Mouse (Mus musculus): ENCODE data around the gene Dhrs3. TPM values are rescaled to one million over a fixed set of nuclear protein-coding genes. Genes with fewer than 3 reads are reported as not detected.

Gene Dhrs3
- total RNA-seq, 2 experiments from 2014 or later, result 49.2 to 51.4 TPM

GRCm38 (mm10) chr4:144896321-144896720 is 3.7 kb downstream of the Dhrs3 start:
- DNase-seq (ENCODE audit: low spot score in 2 of 2), result peak in 1 of 2 experiments; percentile 37

GRCm38 (mm10) chr4:144898036-144898649 is 5.5 kb downstream of the Dhrs3 start:
- DNase-seq (ENCODE audit: low spot score in 2 of 2), result no peak

DNA sequence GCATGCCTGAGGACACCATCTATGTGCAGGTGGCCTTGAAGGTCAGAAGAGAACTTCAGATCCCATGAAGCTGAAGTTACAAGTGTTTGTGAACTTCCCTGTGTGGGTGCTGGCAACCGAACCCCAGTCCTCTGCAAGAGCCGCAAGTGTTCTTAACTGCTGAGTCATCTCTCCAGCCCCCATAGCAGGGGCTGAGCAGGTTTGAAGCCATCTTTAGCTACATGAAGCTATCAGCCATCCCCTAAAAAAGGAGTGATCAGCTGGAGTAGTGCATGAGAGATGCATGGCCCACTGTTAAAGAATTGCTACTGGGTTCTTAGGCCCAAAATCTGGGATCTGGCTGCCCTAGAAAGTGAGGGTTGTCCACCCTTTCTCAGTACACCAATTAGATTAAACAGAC is 6.1 kb downstream of the Dhrs3 start:
- DNase-seq (ENCODE audit: low spot score in 2 of 2), result no peak

DNA sequence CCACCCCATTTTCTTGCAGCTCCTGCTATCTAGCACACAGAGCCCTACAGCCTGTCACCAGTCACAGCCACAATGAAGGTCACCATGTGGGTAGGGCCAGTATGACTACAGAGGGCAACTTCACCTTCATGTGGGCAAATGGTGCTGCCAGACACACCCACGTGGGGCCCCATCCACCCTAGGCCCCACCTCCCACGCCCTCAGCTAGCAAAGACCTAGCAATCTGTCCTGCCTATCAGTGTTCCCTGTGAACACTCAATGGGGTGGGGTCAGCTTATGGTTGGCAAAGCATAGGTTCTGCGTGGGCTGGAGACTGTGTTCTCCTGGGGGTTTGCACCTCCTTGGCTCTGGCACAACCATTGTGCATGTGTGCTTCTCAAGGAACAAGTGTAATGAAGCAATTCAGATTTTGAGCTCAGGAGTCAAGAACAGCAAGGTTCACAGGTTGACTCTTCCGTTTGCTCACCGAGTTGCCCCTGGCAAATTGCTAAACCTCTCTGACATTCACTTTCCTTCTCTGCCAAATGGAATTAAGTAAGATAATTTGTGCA is 9.0 kb downstream of the Dhrs3 start:
- no peak for DNase-seq (ENCODE audit: low spot score in 2 of 2)

- DNase-seq (ENCODE audit: low spot score in 2 of 2), result no peak
Observed at GRCm38 (mm10) chr4:144903088-144903487, 10.5 kb downstream of the Dhrs3 start.

- DNase-seq (ENCODE audit: low spot score in 2 of 2), result no peak
Observed at GRCm38 (mm10) chr4:144903932-144904331, 11.3 kb downstream of the Dhrs3 start.

GRCm38 (mm10) chr4:144905128-144905527 is 12.5 kb downstream of the Dhrs3 start:
- DNase-seq (ENCODE audit: low spot score in 2 of 2), result no peak

DNA sequence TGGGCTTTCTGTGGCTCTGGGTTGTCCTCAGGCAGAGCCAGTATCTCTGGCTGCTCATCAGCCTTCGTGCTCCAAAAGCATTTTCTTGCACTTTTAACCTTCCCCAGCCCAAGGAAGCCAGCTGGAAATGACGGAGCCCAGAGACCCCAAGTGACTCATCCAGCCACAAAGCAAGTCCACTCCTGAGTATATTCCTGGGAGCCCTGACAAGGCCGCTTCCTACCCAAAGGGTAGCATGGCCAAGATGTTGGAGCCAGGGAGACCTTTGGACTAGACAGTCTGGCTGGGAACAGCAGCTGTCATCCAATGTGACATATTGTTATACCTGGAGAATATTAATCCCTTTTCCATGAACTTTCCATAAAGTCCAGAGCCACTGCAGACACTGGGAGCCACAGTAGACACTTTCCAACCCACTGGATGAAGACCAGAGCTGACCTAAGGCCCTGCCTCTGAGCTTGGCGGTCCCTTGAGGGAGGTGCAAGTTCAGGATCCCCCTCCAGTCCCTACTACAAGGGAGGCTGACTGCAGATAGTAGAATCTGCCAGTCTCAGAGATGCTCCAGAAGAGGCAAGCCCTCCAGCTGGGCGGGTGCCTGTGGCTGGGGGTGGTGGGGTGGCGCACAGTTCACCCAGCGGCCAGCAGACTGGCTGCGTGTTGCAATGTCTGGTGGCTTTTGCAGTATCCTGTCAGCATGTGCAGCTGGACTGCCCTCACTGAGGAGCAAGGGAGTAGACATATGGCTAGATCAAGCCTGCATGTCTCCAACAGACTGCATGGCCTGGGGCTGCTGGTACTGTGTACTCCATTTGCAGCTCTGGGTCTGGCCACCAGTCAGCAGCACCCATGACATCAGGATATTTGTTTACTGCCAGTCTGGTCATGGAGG is 13.6 kb downstream of the Dhrs3 start:
- peak; percentile 29 to 61 for DNase-seq (ENCODE audit: low spot score in 2 of 2)

- DNase-seq (ENCODE audit: low spot score in 2 of 2), result no peak
Observed at GRCm38 (mm10) chr4:144906978-144907703, 14.5 kb downstream of the Dhrs3 start.

DNA sequence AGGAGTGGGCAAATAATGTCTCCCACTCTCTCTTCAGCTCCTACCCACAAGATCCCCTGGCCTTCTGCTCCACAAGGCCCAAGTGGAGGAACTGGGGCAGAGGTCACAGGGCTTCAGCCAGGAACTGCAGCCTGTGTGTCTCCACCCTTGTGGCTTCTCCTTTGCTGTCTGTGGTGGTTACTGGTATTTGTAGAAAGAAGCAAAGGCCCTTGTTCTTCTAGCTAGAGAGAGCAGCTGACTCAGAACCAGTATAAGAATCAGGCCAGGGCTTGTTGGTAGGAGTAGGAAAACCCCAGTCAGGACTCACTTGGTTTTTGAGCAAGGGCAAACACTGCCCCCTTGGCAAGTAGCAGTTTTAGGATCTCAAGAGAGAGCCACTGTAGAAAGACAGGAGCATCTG is 16.2 kb downstream of the Dhrs3 start:
- no peak for DNase-seq (ENCODE audit: low spot score in 2 of 2)

- DNase-seq (ENCODE audit: low spot score in 2 of 2), result no peak
Observed at GRCm38 (mm10) chr4:144910281-144910680, 17.7 kb downstream of the Dhrs3 start.

DNA sequence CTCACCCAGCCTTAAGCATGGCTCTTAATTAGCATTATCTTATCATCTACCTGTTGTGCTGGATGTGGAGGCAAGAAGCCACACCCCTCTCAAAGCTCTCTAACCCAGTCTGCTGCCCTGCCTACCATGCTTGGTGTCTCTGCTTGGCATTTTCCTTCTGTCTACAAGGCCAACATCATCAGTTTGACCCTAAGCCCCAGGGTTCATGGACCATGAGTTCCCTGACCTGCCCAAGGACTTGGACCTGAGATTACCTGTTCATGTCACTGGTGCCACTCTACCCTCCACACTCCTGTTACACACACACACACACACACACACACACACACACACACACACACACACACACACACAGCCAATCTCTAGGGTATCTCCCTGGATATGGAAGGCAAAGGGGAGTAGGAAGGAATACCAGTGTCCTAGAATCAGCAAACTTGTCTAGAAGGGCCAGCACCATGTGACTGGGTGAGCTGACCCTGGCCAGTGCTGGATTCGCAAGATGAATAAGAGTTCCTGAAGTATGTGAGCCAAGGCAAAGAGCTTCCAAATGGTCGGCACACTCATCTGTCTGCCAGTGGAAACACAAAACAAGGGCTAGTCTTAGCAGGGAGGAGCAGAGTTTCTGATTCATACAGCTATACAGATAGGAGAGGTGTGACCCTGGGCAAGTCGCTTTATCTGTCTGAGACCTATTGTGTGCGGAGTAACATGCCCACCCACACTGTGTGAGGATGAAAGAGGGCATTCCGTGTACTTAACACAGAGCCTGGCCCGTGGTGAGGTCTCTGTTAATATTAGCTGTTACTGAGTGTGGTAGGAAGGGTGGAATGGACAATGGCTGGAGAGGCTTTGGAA is 20.9 kb downstream of the Dhrs3 start:
- DNase-seq (ENCODE audit: low spot score in 2 of 2), result no peak

DNA sequence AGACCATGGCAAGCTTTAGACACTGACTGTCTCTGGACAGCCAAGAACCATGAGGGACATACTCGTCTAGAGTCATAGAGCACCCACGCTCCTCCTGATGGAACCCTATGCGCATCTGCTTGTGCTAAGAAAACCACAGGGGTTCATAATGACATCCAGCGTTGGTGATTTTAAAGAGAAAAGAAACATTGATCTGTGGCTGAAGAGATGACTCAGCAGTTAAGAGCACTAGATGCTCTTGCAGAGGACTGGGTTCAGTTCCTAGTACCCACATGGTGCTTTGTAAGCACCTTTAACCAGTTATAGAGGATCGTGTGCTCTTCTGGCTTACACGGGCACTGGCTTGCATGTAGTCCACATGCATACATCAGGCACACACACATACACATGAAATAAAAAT is 23.9 kb downstream of the Dhrs3 start:
- DNase-seq (ENCODE audit: low spot score in 2 of 2), result no peak

DNA sequence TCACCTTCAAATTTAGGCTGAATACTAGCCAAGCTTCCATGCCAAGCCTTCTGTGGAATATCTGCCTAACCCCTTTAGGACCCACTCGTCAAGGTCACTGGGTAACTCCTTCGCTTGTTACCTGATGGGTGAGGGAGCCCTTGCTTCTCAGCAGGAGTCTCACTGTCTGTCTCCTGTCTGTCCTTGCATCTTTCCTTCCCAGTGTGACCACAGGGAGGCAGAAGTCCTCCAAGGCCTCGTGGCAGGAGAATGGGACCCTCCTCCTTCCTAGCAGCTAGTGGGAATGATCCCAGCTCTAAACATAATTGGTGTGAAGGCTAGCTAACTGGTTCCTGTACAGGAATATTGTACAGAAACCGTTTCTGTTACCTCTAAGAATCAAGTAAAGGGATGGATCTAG is 24.5 kb downstream of the Dhrs3 start:
- DNase-seq (ENCODE audit: low spot score in 2 of 2), result no peak

GRCm38 (mm10) chr4:144918501-144918900 is 25.9 kb downstream of the Dhrs3 start:
- no peak for DNase-seq (ENCODE audit: low spot score in 2 of 2)

- DNase-seq (ENCODE audit: low spot score in 2 of 2), result no peak
Observed at GRCm38 (mm10) chr4:144928693-144929436, 36.2 kb downstream of the Dhrs3 start.

DNA sequence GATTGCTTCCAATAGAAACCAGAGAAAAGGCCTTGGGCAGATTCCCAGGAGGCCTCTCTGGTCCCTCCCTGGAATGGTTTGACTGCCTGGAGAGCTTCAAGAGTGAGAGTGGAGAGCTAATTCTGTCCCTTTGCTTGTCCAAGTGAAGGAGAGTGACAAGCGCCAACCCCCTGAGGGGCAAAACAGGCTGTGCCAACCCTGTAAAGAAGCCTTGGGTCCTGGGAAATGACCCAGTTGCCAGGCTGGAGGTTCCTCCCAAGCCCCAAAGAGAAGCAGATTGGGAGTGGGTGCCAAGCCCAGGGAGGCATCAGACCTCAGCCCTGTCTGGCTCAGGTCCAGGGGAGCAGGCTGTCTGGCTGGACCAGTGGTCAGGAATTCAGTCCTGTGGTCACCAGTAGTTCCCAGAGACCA is 37.2 kb downstream of the Dhrs3 start:
- peak; percentile 38 to 65 for DNase-seq (ENCODE audit: low spot score in 2 of 2)

DNA sequence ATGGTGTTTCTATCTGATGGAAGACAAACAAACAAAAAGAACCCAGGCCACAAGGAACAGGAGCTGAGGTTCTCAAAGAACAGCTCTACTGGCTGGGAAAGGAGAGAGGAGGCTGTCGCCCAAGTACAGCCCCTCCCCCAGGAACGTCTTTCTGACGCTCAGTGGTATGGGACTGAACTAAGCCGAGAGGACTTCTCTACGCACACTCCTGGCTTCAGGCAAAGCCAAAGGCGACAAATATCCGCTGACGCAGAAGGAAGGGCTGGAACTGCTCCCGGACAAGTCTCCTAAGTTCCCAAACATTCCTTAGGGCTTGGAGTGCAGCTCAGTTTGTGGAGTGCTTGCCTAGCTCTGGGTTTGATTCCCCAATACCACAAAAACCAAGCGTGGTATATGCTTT is 37.7 kb downstream of the Dhrs3 start:
- DNase-seq (ENCODE audit: low spot score in 2 of 2), result peak; percentile 45 to 79

GRCm38 (mm10) chr4:144931167-144931566 is 38.5 kb downstream of the Dhrs3 start:
- DNase-seq (ENCODE audit: low spot score in 2 of 2), result no peak

DNA sequence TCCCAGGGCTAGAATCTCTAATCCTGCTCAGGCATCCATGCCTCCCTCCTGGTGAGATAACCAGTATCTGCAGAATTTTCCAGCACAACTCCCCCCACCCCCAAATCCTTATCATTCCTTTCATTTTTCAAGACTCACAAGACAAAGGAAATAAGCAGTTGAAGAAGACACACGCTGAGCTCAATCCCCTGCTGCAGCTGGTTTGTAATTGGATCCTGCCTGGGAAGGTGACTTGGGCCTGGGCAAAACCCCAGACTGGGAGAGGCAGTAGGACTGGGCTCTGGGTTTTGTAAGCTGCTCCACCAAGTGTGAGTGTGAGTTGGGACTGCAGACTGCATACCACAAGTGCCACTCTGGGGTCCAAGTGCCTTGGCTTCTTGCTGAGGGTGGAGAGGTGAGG is 41.9 kb downstream of the Dhrs3 start:
- no peak for DNase-seq (ENCODE audit: low spot score in 2 of 2)
